Mouse (Mus musculus): ENCODE data around the gene Lats2.
"Not testable (repeated sequence)": the region's sequence is repeated elsewhere in the genome, so short reads cannot be mapped to it uniquely, and the experiment has no call there.

Gene Lats2

GRCm38 (mm10) chr14:57758237-57758636 is at the start of gene Lats2:
Lats2 (minus strand) TSS chr14:57758388.
- in situ Hi-C loops (cut with MboI) = no loop called here

GRCm38 (mm10) chr14:57803731-57804130 is 45.5 kb upstream of the Lats2 start:
- in situ Hi-C loops (cut with MboI) = no loop called here

- in situ Hi-C loops (cut with MboI) = no loop called here
Observed at GRCm38 (mm10) chr14:57797991-57798931, 40.1 kb upstream of the Lats2 start, which contains the start of gene Sap18. Sap18 (plus strand) TSS chr14:57798180.

- in situ Hi-C loops (cut with MboI) = no loop called here
Observed at GRCm38 (mm10) chr14:57797551-57797950, 39.4 kb upstream of the Lats2 start.

GRCm38 (mm10) chr14:57791171-57791570 is 33.0 kb upstream of the Lats2 start:
- in situ Hi-C loops (cut with MboI) = no loop called here

GRCm38 (mm10) chr14:57789759-57790158 is 31.6 kb upstream of the Lats2 start:
- in situ Hi-C loops (cut with MboI) = no loop called here

- in situ Hi-C loops (cut with MboI) = no loop called here
Observed at GRCm38 (mm10) chr14:57789311-57789710, 31.1 kb upstream of the Lats2 start.

- in situ Hi-C loops (cut with MboI) = no loop called here
Observed at GRCm38 (mm10) chr14:57787406-57787805, 29.2 kb upstream of the Lats2 start.

GRCm38 (mm10) chr14:57772157-57772815 is 14.1 kb upstream of the Lats2 start:
- in situ Hi-C loops (cut with MboI) = no loop called here

- in situ Hi-C loops (cut with MboI) = no loop called here
Observed at GRCm38 (mm10) chr14:57769102-57769501, 10.9 kb upstream of the Lats2 start.

- in situ Hi-C loops (cut with MboI) = no loop called here
Observed at GRCm38 (mm10) chr14:57760447-57761412, 2.5 kb upstream of the Lats2 start.

- in situ Hi-C loops (cut with MboI) = no loop called here
Observed at GRCm38 (mm10) chr14:57756094-57756493, 2.1 kb downstream of the Lats2 start.

GRCm38 (mm10) chr14:57755661-57756060 is 2.5 kb downstream of the Lats2 start:
- in situ Hi-C loops (cut with MboI) = no loop called here

- in situ Hi-C loops (cut with MboI) = no loop called here
Observed at GRCm38 (mm10) chr14:57753351-57753992, 4.7 kb downstream of the Lats2 start.

GRCm38 (mm10) chr14:57751006-57751405 is 7.2 kb downstream of the Lats2 start:
- in situ Hi-C loops (cut with MboI) = not testable (repeated sequence)

GRCm38 (mm10) chr14:57749501-57749900 is 8.7 kb downstream of the Lats2 start:
- in situ Hi-C loops (cut with MboI) = no loop called here

- in situ Hi-C loops (cut with MboI) = no loop called here
Observed at GRCm38 (mm10) chr14:57746001-57746771, 12.0 kb downstream of the Lats2 start, which contains the start of gene Gm49361. Gm49361 (minus strand) TSS chr14:57746103.

GRCm38 (mm10) chr14:57745291-57745969 is 12.8 kb downstream of the Lats2 start:
- in situ Hi-C loops (cut with MboI) = no loop called here

- in situ Hi-C loops (cut with MboI) = no loop called here
Observed at GRCm38 (mm10) chr14:57744547-57744946, 13.6 kb downstream of the Lats2 start.

GRCm38 (mm10) chr14:57740651-57741050 is 17.5 kb downstream of the Lats2 start:
- in situ Hi-C loops (cut with MboI) = no loop called here

Measured in mature B cell (primary cell).